Mouse (Mus musculus) G1E (cell line): ENCODE measurements around the gene Ccdc22. TPM values are rescaled to one million over a fixed set of nuclear protein-coding genes. Genes with fewer than 3 reads are reported as not detected.
A peak's percentile ranks its signal among the peaks of the same experiment; 100 is the strongest.

Experiments
- ATAC-seq: 2 replicates; pipeline ENCODE4 v1.8.0; 2016; ENCODE audit warnings: mild to moderate bottlenecking; ENCODE audit not compliant: insufficient number of reproducible peaks, poor library complexity, low FRiP score, severe bottlenecking; ENCODE audit errors: extremely low read depth
- DNase-seq: peaks from one replicate; pipeline ENCODE4 v3.0.0; 2012; ENCODE audit warnings: low spot score
- H3K27me3 ChIP-seq: 2 replicates; pipeline ENCODE4 v1.6.1; 2012; ENCODE audit warnings: mild to moderate bottlenecking, low read length, inconsistent platforms; ENCODE audit not compliant: insufficient read depth
- H3K36me3 ChIP-seq: replicated peaks from 2 replicates; pipeline ENCODE3; 2012; ENCODE audit warnings: mild to moderate bottlenecking, inconsistent platforms
- H3K4me1 ChIP-seq: 2 replicates; pipeline ENCODE4 v1.6.1; 2012; ENCODE audit warnings: low read depth, low read length, inconsistent platforms, mixed read lengths; ENCODE audit not compliant: insufficient read depth
- H3K4me3 ChIP-seq: 2 replicates; pipeline ENCODE4 v1.5.1; 2012; ENCODE audit warnings: low read depth, mild to moderate bottlenecking, inconsistent platforms, low read length, moderate library complexity, mixed read lengths
- H3K9me3 ChIP-seq: replicated peaks from 2 replicates; pipeline ENCODE4 v1.6.1; 2012; ENCODE audit warnings: inconsistent platforms
- CTCF ChIP-seq: IDR thresholded peaks from 2 replicates; pipeline ENCODE4 v1.5.1; 2012; ENCODE audit warnings: low read depth, low read length, inconsistent platforms, mixed read lengths
- GATA1 ChIP-seq: IDR thresholded peaks from 2 replicates; pipeline ENCODE4 v1.6.1; 2012; ENCODE audit warnings: borderline replicate concordance, low read length, inconsistent platforms, mixed read lengths
- GATA2 ChIP-seq: IDR thresholded peaks from 2 replicates; pipeline ENCODE4 v1.6.1; 2012; ENCODE audit warnings: low read depth, low read length, inconsistent platforms, borderline replicate concordance
- POLR2AphosphoS5 ChIP-seq: IDR thresholded peaks from 2 replicates; pipeline ENCODE4 v1.6.1; 2012; ENCODE audit warnings: low read depth, low read length, inconsistent platforms; ENCODE audit not compliant: insufficient replicate concordance
- TAL1 ChIP-seq: conservative IDR thresholded peaks from 2 replicates; pipeline ENCODE4 v1.6.1; 2012; ENCODE audit warnings: low read depth, low read length, inconsistent platforms, mixed read lengths
- polyA plus RNA-seq: library from polyadenylated mRNA; stranded (reverse); fragments of >175 nt; gene quantifications from 2 replicates; pipeline ENCODE4 v1.2.3, GENCODE M21; 2012
- total RNA-seq, 2 experiments: library from RNA; stranded (forward) in 1 of 2; stranded (reverse) in 1 of 2; fragments of 200-1000 nt in 1 of 2; fragments of >200 nt in 1 of 2; fragmentation: Nextera tagmentation in 1 of 2; gene quantifications; 2 replicates each; pipeline ENCODE4 v1.2.3; 2014 to 2017

Ccdc22 gene
- total and polyA plus RNA-seq, 3 experiments = 5.2 to 30.3 (median 29.4) TPM

DNA sequence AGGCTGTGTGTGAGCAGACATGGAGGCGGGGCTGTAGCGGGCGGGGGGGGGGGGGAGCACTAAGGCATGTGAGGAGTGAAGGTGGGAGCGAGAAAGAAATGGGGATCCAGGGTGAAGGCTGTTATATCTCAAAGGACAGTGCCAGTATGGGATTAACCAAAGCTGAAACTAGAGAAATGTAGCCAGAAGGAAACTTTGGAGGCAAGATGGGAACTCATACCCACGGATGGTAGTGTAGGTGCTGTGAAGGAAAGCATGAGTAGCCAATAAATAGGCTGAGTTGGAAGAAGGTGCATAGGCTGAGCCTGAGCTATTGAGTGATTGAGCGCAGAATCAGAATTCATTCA, 30.5 kb downstream of the Ccdc22 start:
- ATAC-seq (no peak), DNase-seq (no peak)
- peak overlapping the region; percentile 75; the same call in 1 of the 2 replicates for H3K4me3 ChIP-seq
- no peaks in the 10 kb centered on the region for H3K27me3 ChIP-seq
- peaks cover 8% of the 10 kb centered on the region for H3K36me3 ChIP-seq
- peaks cover 54% of the 10 kb centered on the region for H3K4me1 ChIP-seq
- TF ChIP-seq CTCF = no peak
- H3K9me3 ChIP-seq = no peaks in the 10 kb centered on the region

DNA sequence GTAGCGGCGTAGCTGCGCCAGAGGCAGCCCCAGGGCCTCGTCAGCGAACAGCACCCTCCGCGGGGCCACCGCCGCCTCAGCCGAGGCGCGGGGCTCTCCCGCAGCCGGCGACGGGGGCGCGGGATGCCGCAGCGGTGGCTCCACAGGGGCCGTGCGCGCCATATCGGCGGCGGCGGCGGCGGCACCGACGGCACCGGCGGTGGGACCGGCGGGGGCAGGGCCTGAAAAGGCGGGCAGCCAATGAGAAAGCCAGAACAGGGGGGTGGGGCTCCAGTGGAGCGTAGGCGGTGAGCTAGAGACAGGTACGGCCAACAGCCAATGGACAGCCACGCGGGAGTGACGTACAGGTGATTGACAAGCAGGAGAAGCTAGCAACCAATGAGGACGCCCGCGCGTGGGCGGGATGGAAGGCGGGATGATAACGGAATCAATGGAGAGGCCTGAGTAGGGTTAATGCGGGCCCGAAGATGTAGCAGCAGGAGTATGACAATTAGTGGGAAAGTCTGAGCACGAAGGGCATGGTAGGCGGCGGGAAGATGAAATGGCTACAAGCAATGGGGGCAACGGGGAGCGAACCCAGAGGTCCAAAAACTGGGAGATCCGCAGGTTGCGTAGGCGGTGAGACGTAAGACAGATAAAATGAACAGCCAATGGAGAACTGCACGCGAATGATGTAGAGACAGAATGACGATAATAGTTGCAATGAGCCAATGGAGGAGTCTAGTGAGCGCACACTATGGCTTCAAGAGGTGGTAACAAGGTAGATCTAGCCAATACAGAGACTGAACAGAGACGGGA, 31.0 kb downstream of the Ccdc22 start, which contains the start of gene Ppp1r3f:
TSS of gene Ppp1r3f (minus strand) at position 197 of the 798 bp plus-strand sequence.
- no peaks in the 10 kb centered on the region for H3K27me3 ChIP-seq
- H3K9me3 ChIP-seq = no peaks in the 10 kb centered on the region
- H3K36me3 ChIP-seq = peaks cover 13% of the 10 kb centered on the region
- ATAC-seq = peak; percentile 90
- H3K4me1 ChIP-seq = peaks cover 56% of the 10 kb centered on the region
- TF ChIP-seq GATA2 (no peak), TAL1 (no peak), CTCF (no peak), GATA1 (no peak), POLR2AphosphoS5 (no peak)
- peak; percentile 86 for DNase-seq
- H3K4me3 ChIP-seq = peak within 1 kb of the TSS; percentile 75

DNA sequence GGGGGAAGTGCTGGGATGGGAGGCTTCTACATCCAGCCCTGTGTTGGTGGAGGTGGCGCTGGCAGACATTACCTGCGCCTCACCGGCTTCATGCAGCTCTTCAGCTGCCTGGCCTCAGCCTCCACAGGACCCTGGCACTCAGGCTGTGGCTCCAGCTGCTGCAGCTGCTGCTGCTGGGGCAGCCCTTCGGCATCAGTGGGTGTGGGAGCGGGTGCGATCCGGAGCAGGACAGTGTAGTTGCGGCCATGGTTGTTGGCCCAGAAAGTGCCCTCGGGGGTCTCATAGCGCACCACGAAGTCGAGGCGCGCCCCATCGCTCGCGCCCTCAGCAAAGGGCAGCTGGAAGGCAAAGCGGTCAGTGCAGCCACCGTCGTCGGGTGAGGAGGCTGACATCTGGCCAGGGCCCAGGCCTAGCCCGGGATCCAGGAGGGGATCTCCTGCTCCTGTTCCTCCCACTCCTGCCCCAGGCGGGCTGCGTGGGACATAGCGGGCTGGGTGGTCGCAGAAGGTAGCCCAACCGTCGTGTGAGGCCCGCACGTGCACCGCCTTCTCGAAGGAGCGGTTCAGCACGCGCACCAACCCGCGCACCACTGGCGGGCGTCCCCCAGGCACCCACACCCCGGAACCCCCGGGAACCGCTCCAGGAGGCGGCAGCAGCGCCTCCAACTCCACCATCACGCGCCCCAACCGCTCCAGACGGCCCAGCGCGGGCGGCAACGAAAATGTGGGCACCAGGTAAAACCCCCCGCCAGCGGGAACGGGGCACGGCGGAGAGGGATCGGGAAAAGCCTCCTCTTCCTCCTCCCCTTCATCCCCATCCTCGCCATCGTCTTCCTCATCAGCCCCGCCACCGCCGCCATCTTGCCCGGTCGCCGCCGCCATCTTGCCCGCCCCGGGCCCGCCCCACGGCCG, 31.9 kb downstream of the Ccdc22 start, which contains the start of gene Foxp3:
TSS of gene Foxp3 (plus strand) at position 469 of the 911 bp plus-strand sequence.
- ATAC-seq = no peak

DNA sequence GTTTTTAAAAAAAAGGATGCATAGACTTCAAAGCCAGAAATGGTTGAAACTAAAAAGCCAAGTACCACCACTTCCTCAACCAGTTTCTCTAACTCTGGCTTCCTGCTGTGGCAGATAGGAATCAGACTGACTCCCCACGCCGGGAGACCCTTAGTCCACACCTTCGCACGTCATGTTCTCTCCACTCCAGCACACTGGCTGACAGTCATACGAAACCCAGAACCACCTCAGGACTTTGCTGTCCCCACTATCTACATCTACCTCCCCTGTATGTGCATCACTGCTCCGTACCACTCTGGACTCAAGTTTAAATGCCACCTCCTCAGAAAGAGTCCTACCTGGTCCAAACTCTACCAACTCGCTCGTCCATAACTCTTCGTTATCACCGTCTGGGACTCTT, 32.9 kb downstream of the Ccdc22 start:
- peak overlapping the region; percentile 75 for H3K4me3 ChIP-seq
- TF ChIP-seq GATA2 (no peak), POLR2AphosphoS5 (no peak), GATA1 (no peak)
- peaks cover 63% of the 10 kb centered on the region for H3K4me1 ChIP-seq

More for the DNA sequence above, 31.9 kb downstream of the Ccdc22 start, which contains the start of gene Foxp3:
- peaks cover 56% of the 10 kb centered on the region for H3K4me1 ChIP-seq
- H3K36me3 ChIP-seq = peaks cover 14% of the 10 kb centered on the region
- H3K4me3 ChIP-seq = peak within 1 kb of the TSS; percentile 75
- TF ChIP-seq GATA2 = no peak
- TF ChIP-seq TAL1 = no peak
- TF ChIP-seq POLR2AphosphoS5 = no peak
- TF ChIP-seq CTCF = no peak
- TF ChIP-seq GATA1 = no peak
- no peaks in the 10 kb centered on the region for H3K27me3 ChIP-seq
- DNase-seq = no peak
- H3K9me3 ChIP-seq = no peaks in the 10 kb centered on the region

GRCm38 (mm10) chrX:7571565-7572136, 33.7 kb downstream of the Ccdc22 start:
- no peak for ATAC-seq
- Histone ChIP-seq H3K4me1 (peaks cover 68% of the 10 kb centered on the region), H3K36me3 (peaks cover 17% of the 10 kb centered on the region), H3K4me3 (peak overlapping the region; percentile 45; the same call in 1 of the 2 replicates), H3K9me3 (no peaks in the 10 kb centered on the region), H3K27me3 (no peaks in the 10 kb centered on the region)
- TF ChIP-seq GATA1 (no peak), POLR2AphosphoS5 (no peak), GATA2 (no peak), CTCF (no peak), TAL1 (no peak)
- no peak for DNase-seq

More for the DNA sequence above, 32.9 kb downstream of the Ccdc22 start:
- ATAC-seq (no peak), DNase-seq (no peak)
- H3K9me3 ChIP-seq = no peaks in the 10 kb centered on the region
- no peaks in the 10 kb centered on the region for H3K27me3 ChIP-seq
- peaks cover 17% of the 10 kb centered on the region for H3K36me3 ChIP-seq
